Mouse (Mus musculus) thymus, postnatal 4 days (tissue): ENCODE measurements around the gene Cfap54.

Experiments used
- DNase-seq: peaks from one replicate; pipeline ENCODE4 v3.0.0; 2021

The Cfap54 gene

DNA sequence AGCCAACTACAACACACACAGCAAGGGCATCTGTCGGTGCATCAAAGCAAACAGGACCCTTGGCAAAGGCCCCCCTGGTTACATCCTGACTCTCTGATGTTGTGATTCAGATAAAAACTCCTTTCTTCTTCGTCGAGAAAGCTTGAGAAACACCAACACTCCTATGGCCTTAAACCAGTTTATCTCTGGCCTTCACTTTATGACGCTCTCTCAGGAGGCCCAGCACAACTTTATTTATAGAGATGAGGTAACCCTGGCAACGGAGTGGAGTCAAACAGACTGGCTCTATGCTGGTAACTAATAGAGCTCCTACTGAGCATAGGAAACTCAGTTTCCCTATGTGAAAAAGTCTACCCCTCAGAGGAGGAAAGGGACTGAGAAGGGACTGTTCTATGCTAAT is 146.9 kb downstream of the Cfap54 start:
- no peak for DNase-seq

- DNase-seq, result no peak
Measured at GRCm38 (mm10) chr10:92933616-92934015, 147.8 kb downstream of the Cfap54 start.

GRCm38 (mm10) chr10:92932464-92932863 is 149.0 kb downstream of the Cfap54 start:
- DNase-seq, result no peak

- DNase-seq, result no peak
Measured at GRCm38 (mm10) chr10:92930036-92930435, 151.4 kb downstream of the Cfap54 start.

DNA sequence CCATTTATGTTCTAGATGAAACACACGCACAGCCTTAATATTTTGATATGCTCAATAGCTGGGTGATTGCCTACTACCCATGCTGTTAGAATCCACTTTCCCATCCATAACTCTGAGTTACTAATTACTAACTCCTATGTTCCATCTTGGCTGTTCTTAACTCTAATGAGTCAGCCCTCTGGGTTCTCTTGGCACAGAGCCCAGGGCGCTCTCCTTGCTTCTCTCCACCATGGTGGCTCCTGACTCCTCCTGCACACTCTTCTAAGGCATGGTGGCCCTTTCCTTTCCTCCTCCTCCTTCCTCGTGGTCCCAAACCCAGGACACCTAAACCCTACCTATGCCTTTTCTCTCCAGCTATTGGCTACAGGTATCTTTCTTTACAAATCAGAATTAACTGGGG is 153.2 kb downstream of the Cfap54 start:
- no peak for DNase-seq

DNA sequence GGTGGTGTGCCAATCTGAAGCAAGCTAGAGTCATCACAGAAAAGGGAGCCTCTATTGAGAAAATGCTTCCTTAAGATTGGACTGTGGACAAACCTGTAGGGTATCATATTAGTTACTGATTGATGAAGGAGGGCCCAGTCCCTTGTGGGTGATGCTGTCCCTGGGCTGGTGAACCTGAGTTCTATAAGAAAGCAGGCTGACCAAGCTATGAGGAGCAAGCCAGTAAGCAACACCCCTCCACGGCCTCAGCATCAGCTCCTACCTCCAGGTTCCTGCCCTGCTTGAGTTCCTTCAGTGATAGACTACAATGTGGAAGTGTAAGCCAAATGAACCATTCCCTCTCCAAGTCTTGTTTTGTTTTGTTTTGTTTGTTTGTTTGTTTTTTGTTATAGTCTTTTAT is 162.9 kb downstream of the Cfap54 start:
- no peak for DNase-seq

DNA sequence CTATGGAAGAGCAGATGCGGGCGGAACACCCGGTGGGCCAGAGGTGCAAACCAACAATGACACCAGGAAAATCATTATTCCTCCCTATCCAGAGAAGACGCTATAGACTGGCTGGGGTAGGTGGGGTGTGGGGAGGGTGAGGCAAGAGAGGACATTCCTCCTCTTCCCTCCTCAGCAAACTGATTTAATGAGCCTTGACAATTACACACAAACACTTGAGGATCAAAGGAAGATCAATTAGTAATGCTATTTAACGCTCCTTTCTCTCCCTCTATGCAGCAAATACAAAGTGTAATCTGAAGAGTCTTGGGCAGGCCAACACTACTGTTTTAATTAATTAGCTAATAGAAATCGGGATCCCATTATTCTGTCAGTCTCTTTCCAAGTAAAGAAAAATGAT is 174.2 kb downstream of the Cfap54 start:
- no peak for DNase-seq

GRCm38 (mm10) chr10:92888466-92888865 is 193.0 kb downstream of the Cfap54 start:
- DNase-seq, result no peak

DNA sequence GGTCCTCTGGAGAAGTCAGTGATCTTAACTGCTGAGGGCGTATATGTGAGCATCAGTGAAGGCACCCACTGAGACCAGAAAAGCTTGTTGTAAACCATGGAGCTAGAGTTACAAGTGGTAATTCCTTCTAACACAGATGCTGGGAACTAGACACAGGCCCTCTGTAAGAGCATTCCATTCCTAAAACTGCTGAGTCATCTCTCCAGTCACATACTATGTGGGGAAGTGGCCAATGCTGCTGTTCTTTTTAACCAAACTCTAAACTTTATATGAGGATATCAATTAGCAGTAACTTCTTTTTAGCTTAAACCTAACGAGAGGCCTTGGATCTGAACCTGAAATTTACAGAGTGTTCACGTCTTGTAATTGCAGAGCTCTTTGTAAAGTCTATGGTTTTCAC is 203.4 kb downstream of the Cfap54 start:
- DNase-seq, result no peak

GRCm38 (mm10) chr10:92840980-92841379 is 240.4 kb downstream of the Cfap54 start:
- no peak for DNase-seq

DNA sequence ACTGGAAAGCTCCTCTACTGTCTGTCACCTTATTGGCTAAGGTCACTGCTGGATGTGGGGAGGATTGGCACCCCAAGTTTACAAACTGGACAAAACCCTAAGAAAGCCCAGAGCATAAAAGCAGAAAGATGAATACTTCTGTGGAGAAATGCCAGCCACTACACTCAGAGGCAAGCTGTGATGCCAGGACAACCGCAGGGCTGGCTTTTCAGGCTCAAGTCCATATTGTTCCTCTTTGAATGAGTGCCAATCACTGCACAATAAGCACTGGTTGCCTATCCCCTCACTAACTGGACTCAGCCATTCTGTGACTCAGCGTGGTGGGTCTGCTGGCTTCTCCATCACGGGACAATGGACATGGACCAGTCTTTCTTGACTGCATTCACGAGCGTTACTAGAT is 243.8 kb downstream of the Cfap54 start:
- no peak for DNase-seq

- DNase-seq, result no peak
Measured at GRCm38 (mm10) chr10:92837045-92837444, 244.4 kb downstream of the Cfap54 start.

- DNase-seq, result no peak
Measured at GRCm38 (mm10) chr10:92821499-92821898, 259.9 kb downstream of the Cfap54 start.

- DNase-seq, result no peak
Measured at GRCm38 (mm10) chr10:92818190-92818589, 263.2 kb downstream of the Cfap54 start.

DNA sequence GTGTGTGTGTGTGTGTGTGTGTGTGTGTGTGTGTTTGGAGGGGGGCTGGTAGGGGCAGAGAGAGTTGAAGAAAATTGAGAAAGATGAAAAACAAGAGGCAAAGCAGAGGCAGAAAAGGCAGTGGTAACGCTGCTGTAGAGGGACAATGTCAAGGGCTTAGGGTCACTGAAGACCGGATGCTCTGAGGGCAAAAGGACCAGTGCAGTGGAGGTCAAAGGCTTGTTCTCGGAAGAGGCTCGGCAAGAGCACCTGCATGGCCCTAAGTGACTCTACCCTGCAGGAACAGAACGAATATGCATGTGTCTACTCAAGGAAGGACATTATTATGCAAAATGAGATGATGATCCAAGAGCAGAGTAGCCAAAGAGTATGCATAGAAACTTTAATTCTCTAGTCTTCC is 264.5 kb downstream of the Cfap54 start:
- no peak for DNase-seq

DNA sequence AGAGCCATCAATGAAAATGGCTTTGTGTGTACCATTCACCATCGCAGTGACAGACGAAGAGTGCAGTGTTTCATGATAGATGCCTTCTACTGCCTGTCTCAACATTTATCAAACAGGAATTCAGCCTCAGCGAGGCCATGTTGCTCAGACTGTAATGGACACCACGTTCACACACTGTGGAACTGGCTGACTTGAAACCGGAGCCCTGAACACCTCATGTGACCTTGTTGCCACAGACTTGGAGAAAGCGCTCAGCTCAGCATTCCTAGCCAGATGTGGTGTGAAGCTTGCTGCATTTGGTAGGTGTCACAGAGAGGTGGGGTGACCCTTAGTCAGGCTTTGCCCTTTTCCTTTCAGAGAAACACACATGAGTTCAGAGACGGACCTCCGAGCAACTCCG is 270.5 kb downstream of the Cfap54 start:
- no peak for DNase-seq

DNA sequence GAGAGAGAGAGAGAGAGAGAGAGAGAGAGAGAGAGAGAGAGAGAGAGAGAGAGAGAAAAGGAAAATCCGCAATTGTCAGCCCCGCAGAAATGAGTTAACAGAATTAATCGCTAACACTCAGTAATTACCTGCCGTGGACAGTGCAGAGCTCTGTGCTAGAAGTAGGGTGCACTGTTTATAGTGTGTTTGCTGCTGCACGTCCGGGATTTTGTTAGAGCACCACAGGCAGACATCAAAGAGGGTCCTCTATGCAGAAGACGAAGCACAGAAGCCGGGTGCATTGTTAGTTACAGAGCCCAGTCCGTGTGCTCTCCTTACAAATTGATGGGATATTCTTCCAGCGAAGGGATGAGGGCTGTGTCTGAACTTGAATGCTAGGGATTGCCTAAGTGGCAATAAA is 289.5 kb downstream of the Cfap54 start:
- no peak for DNase-seq

DNA sequence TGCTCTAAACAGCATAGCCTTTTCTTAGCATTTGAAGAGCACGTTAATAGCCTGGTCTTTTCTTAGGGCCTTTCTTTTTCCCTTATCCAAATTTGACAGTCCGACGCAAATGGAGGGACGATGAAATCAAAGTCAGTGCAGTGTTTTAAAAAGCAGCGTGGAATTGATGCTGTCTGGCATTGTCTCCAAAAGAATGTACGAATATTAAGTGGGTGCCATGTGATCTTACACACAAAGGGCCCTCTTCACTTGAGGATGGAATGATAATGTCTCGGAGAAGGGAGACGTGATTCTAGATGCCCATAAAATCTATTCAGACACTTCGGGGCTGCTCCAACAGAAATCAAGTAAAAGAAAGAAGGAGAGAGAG is 289.9 kb downstream of the Cfap54 start:
- DNase-seq, result no peak

- DNase-seq, result no peak
Measured at GRCm38 (mm10) chr10:92790893-92791530, 290.4 kb downstream of the Cfap54 start.

- no peak for DNase-seq
Measured at GRCm38 (mm10) chr10:92790247-92790646, 291.2 kb downstream of the Cfap54 start.

- DNase-seq, result no peak
Measured at GRCm38 (mm10) chr10:92788410-92789096, 292.9 kb downstream of the Cfap54 start.

- no peak for DNase-seq
Measured at GRCm38 (mm10) chr10:92782691-92783090, 298.7 kb downstream of the Cfap54 start.

- DNase-seq, result no peak
Measured at GRCm38 (mm10) chr10:92754359-92754758, 327.1 kb downstream of the Cfap54 start.

DNA sequence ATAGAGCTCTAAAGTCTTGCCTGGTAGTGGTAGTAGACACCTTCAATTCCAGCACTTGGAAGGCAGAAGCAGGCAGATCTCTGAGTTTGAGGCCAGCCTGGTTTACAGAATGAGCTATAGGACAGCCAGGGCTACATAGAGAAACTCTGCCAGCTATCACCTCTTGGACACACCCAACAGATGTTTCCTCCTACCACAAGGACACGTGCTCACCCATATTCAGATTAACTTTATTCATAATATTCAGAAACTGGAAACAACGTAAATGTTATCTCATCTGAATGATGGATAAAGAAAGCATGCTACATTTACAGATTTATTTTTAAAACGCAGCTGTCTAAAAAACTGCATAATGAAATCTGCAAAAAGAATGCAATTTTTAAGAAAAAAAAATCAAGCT is 351.1 kb downstream of the Cfap54 start:
- DNase-seq, result no peak

GRCm38 (mm10) chr10:92728723-92729122 is 352.7 kb downstream of the Cfap54 start:
- no peak for DNase-seq
